Mouse (Mus musculus) thymus, postnatal 25 days (tissue): Measurements from ENCODE around the gene Gad2.

Experiments used
- DNase-seq: peaks from one replicate; pipeline ENCODE4 v3.0.0; 2022

The Gad2 gene

DNA sequence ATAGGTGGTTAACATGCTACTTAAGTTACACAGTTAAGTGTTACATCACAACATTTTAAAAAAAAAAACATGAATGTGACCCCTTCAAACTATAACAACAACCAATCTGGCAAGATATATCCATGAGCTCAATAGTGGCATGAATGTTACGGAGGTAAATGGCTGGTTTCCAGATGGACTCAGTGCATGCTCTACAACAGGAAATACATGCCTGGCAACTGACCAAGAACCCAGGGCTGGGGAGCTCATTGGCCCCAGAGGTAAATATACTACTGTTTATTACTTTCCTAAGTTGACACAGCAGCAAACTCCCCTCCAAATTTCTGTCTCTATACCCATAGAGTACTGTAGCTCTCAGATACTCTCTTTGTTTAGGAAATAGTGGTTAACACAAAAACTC lies 26.4 kb downstream of the Gad2 start:
- no peak for DNase-seq

DNA sequence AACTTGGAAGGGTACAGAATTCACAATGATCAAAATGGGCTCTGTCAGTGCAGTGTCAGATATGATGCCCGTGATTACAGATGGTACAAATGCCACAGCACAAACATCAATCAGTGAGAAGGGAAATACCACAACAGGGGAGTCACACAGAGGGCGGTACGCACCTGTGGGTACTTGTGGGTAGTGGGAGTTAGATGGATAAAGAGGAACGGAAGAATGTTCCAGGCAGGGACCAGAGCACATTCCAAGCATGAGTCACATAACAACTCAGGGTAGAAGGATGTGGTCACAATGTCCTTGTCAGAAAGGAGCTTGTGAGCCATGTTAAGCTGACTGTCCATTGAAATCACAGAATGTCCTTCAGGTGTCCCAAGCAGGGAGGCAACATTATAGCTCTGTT lies 29.8 kb downstream of the Gad2 start:
- no peak for DNase-seq

DNA sequence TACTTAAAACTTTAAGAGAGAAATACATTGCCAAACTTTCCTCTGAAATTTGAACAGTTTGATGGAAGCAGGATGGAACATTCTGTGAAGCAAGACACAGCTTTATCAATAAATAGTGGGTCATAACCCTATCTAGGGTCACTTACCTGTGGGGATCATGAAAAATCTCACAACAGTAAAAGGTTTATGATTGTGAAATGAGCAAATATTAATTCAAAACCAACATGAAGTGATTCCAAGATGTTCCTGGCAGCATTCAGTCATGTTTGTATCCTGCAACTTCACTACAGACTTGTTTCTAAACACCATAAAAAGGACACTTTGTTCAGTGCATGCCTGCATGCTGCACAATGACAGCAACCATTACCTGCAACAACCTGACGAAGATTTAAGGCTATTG lies 41.7 kb downstream of the Gad2 start:
- no peak for DNase-seq

DNA sequence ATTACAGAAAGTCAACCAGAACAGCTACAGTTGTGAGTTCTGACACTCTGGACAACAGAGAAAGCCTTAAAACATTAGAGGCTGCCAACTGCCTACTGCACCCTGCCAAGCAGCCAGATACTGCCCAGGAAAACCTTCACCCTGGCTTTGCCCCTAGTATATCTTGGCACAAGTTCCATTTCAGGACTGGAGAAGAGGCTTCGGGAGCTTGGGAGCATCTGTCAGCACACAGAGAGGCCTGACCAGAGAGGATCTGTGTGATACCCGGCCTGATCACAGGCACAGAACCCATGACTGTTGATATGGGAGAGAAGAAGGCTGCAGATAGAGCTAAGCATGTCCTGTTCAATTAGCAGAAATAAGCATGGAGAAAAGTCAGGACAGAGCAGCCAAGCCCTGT lies 48.4 kb downstream of the Gad2 start:
- no peak for DNase-seq

DNA sequence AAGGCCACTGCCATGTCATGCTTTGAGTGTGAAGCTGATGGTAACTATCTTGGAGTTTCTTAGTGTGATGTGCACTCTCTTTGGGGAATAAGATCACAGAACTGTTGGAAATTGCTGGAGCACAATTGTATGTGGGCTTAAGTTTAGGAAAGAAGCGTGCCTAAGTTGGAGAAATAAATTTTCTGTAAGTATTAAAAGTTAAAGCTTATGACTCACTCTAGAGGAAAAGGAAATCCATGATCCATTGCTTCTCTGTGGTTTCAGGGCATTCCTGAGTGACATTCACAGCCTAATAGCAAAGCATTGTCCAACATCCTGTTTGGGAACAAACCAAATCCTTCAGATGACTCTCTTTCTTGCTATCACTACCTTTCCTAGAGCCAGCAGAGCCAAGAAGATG lies 49.3 kb downstream of the Gad2 start:
- no peak for DNase-seq

DNA sequence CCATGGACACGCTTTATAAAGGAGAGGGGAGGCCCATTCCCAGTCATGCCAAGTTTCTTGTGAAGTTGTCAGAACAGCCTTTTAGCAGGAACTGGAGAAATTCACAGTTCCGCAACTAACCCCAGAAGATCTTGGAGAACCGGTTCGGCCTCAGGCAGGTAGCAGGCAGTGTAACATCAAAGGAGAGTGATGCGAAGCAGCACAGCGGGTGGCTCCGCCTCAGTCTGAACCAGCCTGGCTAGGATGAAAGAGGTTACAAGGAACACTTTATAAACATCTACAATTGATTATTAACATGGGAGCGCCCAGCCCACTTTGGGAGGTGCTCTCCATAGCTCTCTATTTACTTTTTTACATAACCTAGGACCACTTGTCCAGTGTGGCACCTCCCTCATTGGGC lies 55.1 kb downstream of the Gad2 start:
- DNase-seq, result no peak

DNA sequence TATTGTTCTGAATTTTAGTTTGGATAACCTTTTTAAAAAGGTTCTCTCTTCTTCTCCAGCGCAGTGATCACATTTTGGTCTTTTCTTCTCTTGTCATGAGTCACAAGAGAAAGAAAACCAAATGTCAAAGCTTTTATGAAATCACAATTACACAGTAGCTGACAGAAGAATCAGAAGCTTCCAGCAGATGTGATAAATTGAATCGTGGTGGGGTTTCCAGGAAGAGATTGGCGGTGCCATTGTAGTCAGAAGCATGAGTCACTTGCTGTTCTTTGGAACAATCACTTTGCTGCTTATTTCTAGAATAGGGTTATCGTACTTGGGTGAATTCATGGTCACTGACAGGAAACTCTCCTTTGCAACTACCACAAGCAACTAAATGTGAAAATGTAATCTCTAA lies 57.9 kb downstream of the Gad2 start:
- no peak for DNase-seq

DNA sequence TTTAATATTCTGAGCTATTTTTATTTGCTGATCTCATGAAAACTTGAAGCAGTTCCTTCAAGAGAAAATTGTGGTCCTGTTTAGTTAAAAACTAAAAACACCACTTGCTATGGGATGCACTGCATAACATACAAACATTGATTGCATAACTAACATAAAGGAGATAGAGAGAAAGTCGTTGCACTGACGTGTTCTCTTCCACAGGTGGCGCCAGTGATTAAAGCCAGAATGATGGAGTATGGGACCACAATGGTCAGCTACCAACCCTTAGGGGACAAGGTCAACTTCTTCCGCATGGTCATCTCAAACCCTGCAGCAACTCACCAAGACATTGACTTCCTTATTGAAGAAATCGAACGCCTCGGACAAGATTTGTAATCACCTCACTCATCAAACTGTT lies 68.0 kb downstream of the Gad2 start:
- DNase-seq, result peak; percentile 28

DNA sequence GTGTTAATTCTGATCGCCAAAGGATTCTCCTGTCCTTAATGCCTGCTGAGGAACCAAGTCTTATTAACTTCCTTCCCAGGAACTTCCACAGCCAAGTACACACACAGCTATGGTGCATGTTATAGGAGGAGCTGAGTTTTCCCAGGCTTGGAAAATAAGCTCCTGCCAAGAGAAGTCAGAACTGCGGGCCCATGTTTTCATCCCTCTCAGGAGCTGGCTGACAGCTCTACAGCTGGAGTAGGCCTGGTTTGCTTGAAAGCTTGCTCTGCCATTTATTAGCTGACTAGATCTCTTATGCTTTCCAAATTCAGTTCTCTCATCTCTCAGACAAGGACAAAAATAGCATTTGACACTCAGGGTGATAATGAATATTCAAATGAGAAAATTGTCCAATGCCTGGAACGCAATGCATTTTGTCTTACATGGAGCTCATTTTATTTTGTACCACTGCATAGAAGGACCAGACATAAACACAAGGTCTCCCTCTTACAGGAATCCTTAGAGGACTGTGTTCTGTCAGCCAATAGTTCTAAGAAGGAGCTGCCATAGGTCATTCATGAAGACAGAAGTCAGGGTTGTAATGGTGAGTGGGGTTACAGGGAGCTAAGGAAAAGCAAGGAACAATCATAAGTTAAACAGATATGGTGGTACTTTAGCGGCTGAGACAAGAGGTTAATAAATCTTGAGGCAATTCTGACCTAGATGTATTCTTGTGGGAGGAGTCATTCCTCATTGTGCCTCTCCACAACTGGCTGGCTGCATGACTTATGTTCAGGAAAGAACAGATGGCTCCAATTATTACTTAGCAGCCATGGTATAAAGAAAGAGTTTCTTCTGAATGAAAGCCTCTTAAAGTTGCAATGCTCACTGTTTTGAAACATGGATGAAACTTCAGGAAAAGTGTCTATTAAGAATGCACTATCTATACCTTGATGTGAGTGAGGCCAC lies 83.0 kb downstream of the Gad2 start:
- no peak for DNase-seq

DNA sequence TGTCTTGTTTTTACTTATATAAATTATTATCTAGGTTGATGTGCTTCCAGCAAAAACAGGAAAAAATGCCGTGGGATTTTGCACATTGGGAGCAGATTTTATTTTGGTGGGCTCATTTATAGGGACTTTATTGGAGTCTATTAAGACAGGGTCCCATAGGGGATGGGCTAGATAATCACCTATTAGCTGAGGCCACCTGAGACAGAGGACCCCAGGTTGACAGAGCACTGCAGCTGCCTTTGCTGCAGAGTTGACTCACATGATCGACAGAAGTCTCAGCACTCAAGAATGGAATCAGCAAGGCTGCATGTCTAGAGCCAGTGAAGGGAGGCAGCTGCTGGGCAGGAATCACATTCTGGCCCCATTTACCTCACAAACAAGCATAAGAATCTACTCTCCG lies 84.2 kb downstream of the Gad2 start:
- no peak for DNase-seq

DNA sequence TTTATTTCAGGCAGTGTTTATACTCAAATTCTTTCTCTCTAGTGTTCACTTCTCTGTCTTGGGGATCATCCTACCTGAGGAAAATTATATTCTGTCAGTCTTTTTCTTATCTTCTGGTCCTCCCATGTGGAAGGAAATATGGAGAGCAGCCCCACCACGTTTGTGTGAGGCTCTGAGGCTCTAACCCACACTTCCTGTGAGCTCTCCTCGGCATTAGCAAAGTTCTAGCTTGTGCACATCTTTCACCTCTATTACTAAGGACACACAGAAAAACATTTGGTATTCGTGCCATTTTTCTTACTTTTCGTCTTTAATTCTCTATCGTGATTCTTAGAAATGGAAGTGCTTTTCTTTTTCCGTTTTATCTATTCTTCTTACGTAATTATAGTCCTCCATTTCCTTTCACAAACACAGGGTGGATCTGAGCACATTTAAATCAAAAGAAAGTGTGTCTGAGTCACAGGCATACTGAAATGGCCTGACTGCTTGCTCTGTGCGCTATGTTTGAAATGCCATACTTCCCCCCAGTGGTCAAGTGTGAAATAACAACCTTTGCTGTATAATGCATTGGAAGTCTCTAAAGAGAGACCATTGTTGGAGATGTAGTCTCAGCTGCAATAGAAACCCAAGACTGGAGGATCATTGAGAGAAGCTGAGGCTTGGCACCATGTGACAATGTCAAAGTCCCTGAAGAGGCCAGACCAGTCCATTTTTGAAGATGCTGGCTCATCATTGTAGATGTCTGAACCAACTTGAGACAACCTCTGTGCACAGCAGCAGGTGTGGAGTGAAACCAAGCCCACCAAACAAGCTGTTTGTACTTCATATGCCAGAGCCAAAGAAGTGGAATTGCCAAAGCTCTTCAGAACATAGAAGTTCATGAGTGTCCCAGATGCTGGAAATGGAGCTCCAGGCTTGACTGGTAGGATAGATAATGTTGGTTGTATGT lies 99.8 kb downstream of the Gad2 start:
- DNase-seq, result peak; percentile 75

DNA sequence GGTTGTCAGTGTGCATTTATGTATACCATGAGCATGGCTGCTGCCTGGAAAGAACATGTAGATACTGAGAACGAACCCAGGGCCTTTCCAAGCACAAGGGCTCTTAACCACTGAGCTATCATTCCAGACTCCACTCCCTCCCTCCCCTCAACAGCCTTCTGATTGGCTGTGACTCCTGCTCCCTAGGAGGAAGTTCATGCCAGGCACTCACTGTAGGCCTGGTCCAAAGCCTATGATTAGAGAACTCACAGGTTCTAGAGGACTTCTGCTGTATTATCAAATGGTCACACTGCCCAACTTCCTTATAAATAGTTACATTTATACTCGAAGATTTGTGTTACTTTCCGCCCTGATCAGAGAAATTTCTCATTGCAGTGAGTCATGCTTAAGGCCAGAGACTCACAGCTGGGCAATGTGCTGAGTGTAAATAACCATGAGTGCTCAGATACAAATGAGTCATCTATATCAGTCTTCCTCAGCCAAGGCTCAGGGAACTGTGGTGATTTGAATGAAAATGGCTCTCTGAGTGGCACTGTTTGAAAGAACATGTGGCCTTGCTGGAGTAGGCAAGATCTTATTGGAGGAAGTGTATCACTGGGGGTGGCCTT lies 102.0 kb downstream of the Gad2 start:
- DNase-seq, result no peak

DNA sequence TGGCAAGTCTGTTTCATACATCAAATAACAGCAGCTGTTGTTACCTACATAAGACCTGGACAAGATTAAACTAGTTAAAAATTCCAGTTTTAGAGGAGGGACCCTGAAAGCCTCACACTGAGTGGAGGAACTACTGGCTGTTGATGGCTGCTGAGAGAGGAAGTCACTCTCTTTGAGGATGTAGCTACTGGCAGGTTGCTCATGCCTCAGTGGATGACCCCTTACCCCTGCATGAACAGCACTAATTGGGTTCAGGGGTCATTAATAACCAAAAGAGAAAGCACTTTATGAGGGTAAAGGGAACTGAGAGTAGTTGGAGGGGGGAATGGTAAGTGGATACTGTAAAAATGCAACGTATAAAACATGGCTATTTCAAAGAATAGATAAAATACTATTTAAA lies 105.1 kb downstream of the Gad2 start:
- DNase-seq, result no peak

DNA sequence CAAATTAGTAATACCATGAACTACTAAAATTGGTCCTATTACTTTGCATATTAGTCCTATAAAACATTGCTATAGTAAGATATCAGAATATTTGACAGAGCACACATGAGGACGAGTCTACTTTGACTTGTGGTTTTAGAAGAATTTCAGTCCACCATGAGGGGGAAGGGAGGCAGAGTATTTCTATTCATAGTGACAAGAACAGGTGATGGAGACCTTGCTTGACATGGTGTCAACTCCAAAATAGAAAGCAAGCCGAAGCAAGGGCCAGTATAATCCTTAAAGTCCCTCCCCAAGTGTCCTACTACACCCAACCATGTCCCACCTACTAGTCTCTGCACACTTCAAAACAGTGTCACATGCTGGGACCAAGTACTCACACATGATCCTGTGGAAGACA lies 114.1 kb downstream of the Gad2 start:
- DNase-seq, result no peak

DNA sequence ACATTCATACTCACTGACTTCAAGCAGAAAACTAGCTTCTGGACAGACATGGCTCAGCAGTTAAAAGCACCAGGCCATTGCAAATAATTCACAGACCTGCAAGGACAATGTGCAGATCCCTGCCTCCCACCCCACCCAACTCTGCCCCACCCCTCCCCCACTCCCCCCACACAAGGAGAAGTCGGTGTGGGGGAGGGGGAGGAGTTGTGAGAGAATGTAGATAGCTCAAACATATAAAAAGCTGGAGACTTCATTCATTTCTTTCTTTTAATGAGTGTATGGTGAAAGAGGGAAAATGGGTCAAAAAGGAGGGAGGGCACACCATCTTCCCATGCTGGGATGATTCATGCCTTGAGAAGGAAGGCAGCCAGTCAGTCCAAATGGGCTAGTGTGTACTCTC lies 117.4 kb downstream of the Gad2 start:
- no peak for DNase-seq

DNA sequence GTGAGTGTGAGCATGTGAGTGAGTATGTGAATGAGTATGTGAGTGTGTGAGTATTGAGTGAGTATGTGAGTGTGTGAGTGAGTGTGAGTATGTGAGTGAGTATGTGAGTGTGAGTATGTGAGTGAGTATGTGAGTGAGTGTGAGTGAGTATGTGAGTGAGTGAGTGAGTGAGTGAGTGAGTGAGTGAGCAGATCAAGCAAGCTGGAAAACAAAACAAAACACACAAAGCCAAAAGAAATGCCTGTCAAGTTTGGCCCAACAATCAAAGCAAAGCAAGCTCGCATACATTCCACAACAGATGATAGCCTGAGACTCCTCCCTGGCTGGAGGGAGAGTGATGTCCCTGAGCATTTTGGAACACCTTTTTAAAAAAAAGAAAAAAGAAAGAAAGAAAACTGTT lies 118.4 kb downstream of the Gad2 start:
- no peak for DNase-seq

DNA sequence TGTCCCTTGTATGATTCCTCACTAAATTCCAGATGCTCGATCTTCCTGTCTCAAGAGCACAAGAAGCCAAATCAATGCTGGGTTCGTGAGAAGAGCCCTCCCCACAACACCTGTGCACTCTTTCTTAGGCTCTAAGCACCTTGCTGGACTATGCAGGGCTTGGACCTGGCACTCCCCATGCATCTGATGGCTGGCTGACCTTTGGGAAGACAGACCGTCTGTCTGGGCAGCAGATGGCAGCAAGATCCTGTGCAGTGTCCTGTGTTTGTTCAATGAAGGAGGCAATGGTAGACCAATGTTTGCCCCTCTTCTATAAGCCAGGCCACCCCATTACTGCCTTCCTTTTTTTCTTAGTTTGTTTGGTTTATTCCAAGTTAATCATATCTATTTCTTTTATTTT lies 119.2 kb downstream of the Gad2 start:
- no peak for DNase-seq
